Mouse (Mus musculus): Measurements from ENCODE around the gene Smarcb1.

- TF ChIP-seq POLR2A (IDR thresholded peaks at IDR 0.05; ENCODE audit: borderline replicate concordance, extremely low read depth, insufficient read depth, insufficient read length, poor library complexity, severe bottlenecking) (no peak), CTCF (IDR thresholded peaks at IDR 0.05; ENCODE audit: borderline replicate concordance, extremely low read depth, insufficient read depth, insufficient read length) (no peak)
These were observed 21.5 kb upstream of the Smarcb1 start, which contains the start of gene Vpreb3 for GRCm38 (mm10) chr10:75942736-75943477.

Measured in brain, embryonic 14.5 days (tissue).